Mouse (Mus musculus) liver, embryonic 13.5 days (tissue): Measurements from ENCODE around the gene Ramp3. TPM values are rescaled to one million over a fixed set of nuclear protein-coding genes. Genes with fewer than 3 reads are reported as not detected.

ENCODE experiments used
- ATAC-seq: fragments of 200-750 bp; cut with Nextera tagmentation; 2 replicates; pipeline ENCODE4 v1.8.0; 2017; ENCODE audit warnings: low read depth, mild to moderate bottlenecking, moderate number of reproducible peaks, moderate library complexity
- DNase-seq: peaks from one replicate; pipeline ENCODE4 v3.0.0; 2022
- H3K27ac ChIP-seq: fragments of 300-500 bp; sonication (generic); 2 replicates; pipeline ENCODE4 v1.5.1; 2015; ENCODE audit warnings: moderate library complexity, mild to moderate bottlenecking, inconsistent platforms
- H3K27me3 ChIP-seq: fragments of 300-500 bp; sonication (generic); 2 replicates; pipeline ENCODE4 v1.6.1; 2015; ENCODE audit warnings: mild to moderate bottlenecking, inconsistent platforms
- H3K36me3 ChIP-seq: fragments of 300-500 bp; sonication (generic); 2 replicates; pipeline ENCODE4 v1.6.1; 2015; ENCODE audit warnings: mild to moderate bottlenecking, inconsistent platforms
- H3K4me1 ChIP-seq: fragments of 300-500 bp; sonication (generic); replicated peaks from 2 replicates; pipeline ENCODE4 v1.6.1; 2015; ENCODE audit warnings: inconsistent platforms
- H3K4me2 ChIP-seq: fragments of 300-500 bp; sonication (generic); 2 replicates; pipeline ENCODE4 v1.6.1; 2015; ENCODE audit warnings: inconsistent platforms, mild to moderate bottlenecking, moderate library complexity
- H3K4me3 ChIP-seq: fragments of 300-500 bp; sonication (generic); replicated peaks from 2 replicates; pipeline ENCODE4 v1.5.1; 2015; ENCODE audit warnings: mild to moderate bottlenecking, inconsistent platforms
- H3K9ac ChIP-seq: fragments of 300-500 bp; sonication (generic); 2 replicates; pipeline ENCODE4 v1.6.1; 2015; ENCODE audit warnings: mild to moderate bottlenecking, inconsistent platforms
- H3K9me3 ChIP-seq: fragments of 300-500 bp; sonication (generic); replicated peaks from 2 replicates; pipeline ENCODE4 v1.6.1; 2016; ENCODE audit warnings: inconsistent platforms
- WGBS: fragments of 180-500 bp; shearing (Covaris S2); methylation state at CpG from one replicate; pipeline ENCODE4 v1.1.7; 2015; ENCODE audit not compliant: insufficient replicate concordance; 5-methylcytosine and 5-hydroxymethylcytosine counted together
- polyA plus RNA-seq: library from polyadenylated mRNA; unstranded; fragments of >200 nt; fragmentation: Nextera tagmentation; extraction: Ambion mirVana; gene quantifications from 2 replicates; pipeline ENCODE4 v1.2.1, GENCODE M21; 2015

The Ramp3 gene
- polyA plus RNA-seq, 1 experiment from 2014 or later, result not detected

- Histone ChIP-seq H3K4me2 (no peak overlapping the region), H3K36me3 (no peaks in the 10 kb centered on the region), H3K9ac (no peak overlapping the region), H3K27me3 (no peaks in the 10 kb centered on the region), H3K27ac (no peak overlapping the region), H3K4me1 (no peaks in the 10 kb centered on the region), H3K4me3 (no peak overlapping the region), H3K9me3 (no peaks in the 10 kb centered on the region)
- DNase-seq (no peak), ATAC-seq (no peak)
- 77% methylated on average over 10 of the region's 10 CpGs for WGBS
These were observed 39.4 kb downstream of the Ramp3 start for GRCm38 (mm10) chr11:6697751-6698150.

GRCm38 (mm10) chr11:6698281-6698680, 40.0 kb downstream of the Ramp3 start:
- Histone ChIP-seq H3K27ac (no peak overlapping the region), H3K27me3 (no peaks in the 10 kb centered on the region), H3K9me3 (no peaks in the 10 kb centered on the region), H3K4me3 (no peak overlapping the region), H3K36me3 (no peaks in the 10 kb centered on the region), H3K4me2 (no peak overlapping the region), H3K4me1 (no peaks in the 10 kb centered on the region), H3K9ac (no peak overlapping the region)
- WGBS, result 69% methylated on average over 10 of the region's 10 CpGs
- ATAC-seq, result no peak
- DNase-seq, result no peak

GRCm38 (mm10) chr11:6702258-6702657, 43.9 kb downstream of the Ramp3 start:
- no peak overlapping the region for H3K9ac ChIP-seq
- whole genome bisulfite sequencing, result 59% methylated on average over 3 of the region's 3 CpGs
- no peaks in the 10 kb centered on the region for H3K27me3 ChIP-seq
- no peak overlapping the region for H3K27ac ChIP-seq
- no peak for ATAC-seq
- no peak overlapping the region for H3K4me3 ChIP-seq
- no peak for DNase-seq
- H3K4me1 ChIP-seq, result no peaks in the 10 kb centered on the region
- H3K9me3 ChIP-seq, result no peaks in the 10 kb centered on the region
- H3K4me2 ChIP-seq, result no peak overlapping the region
- H3K36me3 ChIP-seq, result no peaks in the 10 kb centered on the region

- no peaks in the 10 kb centered on the region for H3K9me3 ChIP-seq
- DNase-seq (no peak), ATAC-seq (no peak)
These were observed 46.5 kb downstream of the Ramp3 start for GRCm38 (mm10) chr11:6704851-6705250.

GRCm38 (mm10) chr11:6705516-6705915, 47.2 kb downstream of the Ramp3 start:
- no peaks in the 10 kb centered on the region for H3K27me3 ChIP-seq
- 55% methylated on average over 5 of the region's 5 CpGs for WGBS
- H3K36me3 ChIP-seq, result no peaks in the 10 kb centered on the region
- H3K9ac ChIP-seq, result no peak overlapping the region
- H3K27ac ChIP-seq, result no peak overlapping the region
- no peaks in the 10 kb centered on the region for H3K9me3 ChIP-seq
- H3K4me3 ChIP-seq, result no peak overlapping the region
- no peak overlapping the region for H3K4me2 ChIP-seq
- ATAC-seq, result no peak
- no peak for DNase-seq
- H3K4me1 ChIP-seq, result no peaks in the 10 kb centered on the region

More at GRCm38 (mm10) chr11:6704851-6705250, 46.5 kb downstream of the Ramp3 start:
- H3K4me3 ChIP-seq, result no peak overlapping the region
- H3K27me3 ChIP-seq, result no peaks in the 10 kb centered on the region
- no peak overlapping the region for H3K4me2 ChIP-seq
- H3K36me3 ChIP-seq, result no peaks in the 10 kb centered on the region
- no peak overlapping the region for H3K27ac ChIP-seq
- no peaks in the 10 kb centered on the region for H3K4me1 ChIP-seq
- 64% methylated on average over 6 of the region's 6 CpGs for WGBS
- H3K9ac ChIP-seq, result no peak overlapping the region

- Histone ChIP-seq H3K36me3 (no peaks in the 10 kb centered on the region), H3K4me2 (no peak overlapping the region), H3K4me1 (no peaks in the 10 kb centered on the region), H3K9ac (no peak overlapping the region), H3K27ac (no peak overlapping the region), H3K4me3 (no peak overlapping the region), H3K9me3 (no peaks in the 10 kb centered on the region), H3K27me3 (no peaks in the 10 kb centered on the region)
- WGBS, result 82% methylated on average over 13 of the region's 13 CpGs
- no peak for DNase-seq
- ATAC-seq, result no peak
These were observed 48.5 kb downstream of the Ramp3 start for GRCm38 (mm10) chr11:6706796-6707195.

GRCm38 (mm10) chr11:6708437-6708836, 50.1 kb downstream of the Ramp3 start:
- no peak overlapping the region for H3K9ac ChIP-seq
- no peak overlapping the region for H3K4me3 ChIP-seq
- no peak for ATAC-seq
- H3K27me3 ChIP-seq, result no peaks in the 10 kb centered on the region
- no peak for DNase-seq
- no peaks in the 10 kb centered on the region for H3K36me3 ChIP-seq
- WGBS, result 76% methylated on average over 7 of the region's 7 CpGs
- H3K9me3 ChIP-seq, result no peaks in the 10 kb centered on the region
- no peak overlapping the region for H3K4me2 ChIP-seq
- H3K4me1 ChIP-seq, result no peaks in the 10 kb centered on the region
- no peak overlapping the region for H3K27ac ChIP-seq

- DNase-seq, result no peak
- Histone ChIP-seq H3K9me3 (no peaks in the 10 kb centered on the region), H3K9ac (no peak overlapping the region), H3K27me3 (no peaks in the 10 kb centered on the region), H3K36me3 (no peaks in the 10 kb centered on the region), H3K27ac (no peak overlapping the region), H3K4me3 (no peak overlapping the region), H3K4me2 (no peak overlapping the region), H3K4me1 (no peaks in the 10 kb centered on the region)
- WGBS, result 60% methylated on average over 2 of the region's 2 CpGs
- no peak for ATAC-seq
These were observed 52.1 kb downstream of the Ramp3 start for GRCm38 (mm10) chr11:6710409-6710808.

- Histone ChIP-seq H3K4me1 (no peaks in the 10 kb centered on the region), H3K4me2 (no peak overlapping the region), H3K27ac (no peak overlapping the region), H3K4me3 (no peak overlapping the region), H3K36me3 (no peaks in the 10 kb centered on the region), H3K9ac (no peak overlapping the region), H3K27me3 (no peaks in the 10 kb centered on the region), H3K9me3 (no peaks in the 10 kb centered on the region)
- DNase-seq (no peak), ATAC-seq (no peak)
- WGBS, result 75% methylated on average over 5 of the region's 5 CpGs
These were observed 62.4 kb downstream of the Ramp3 start for GRCm38 (mm10) chr11:6720746-6721145.

- no peaks in the 10 kb centered on the region for H3K4me1 ChIP-seq
- DNase-seq (no peak), ATAC-seq (no peak)
- H3K27me3 ChIP-seq, result no peaks in the 10 kb centered on the region
- 80% methylated on average over 5 of the region's 5 CpGs for WGBS
- no peaks in the 10 kb centered on the region for H3K36me3 ChIP-seq
- H3K4me3 ChIP-seq, result no peak overlapping the region
- no peak overlapping the region for H3K4me2 ChIP-seq
- H3K9me3 ChIP-seq, result no peaks in the 10 kb centered on the region
- H3K27ac ChIP-seq, result no peak overlapping the region
- H3K9ac ChIP-seq, result no peak overlapping the region
These were observed 68.6 kb downstream of the Ramp3 start for GRCm38 (mm10) chr11:6726921-6727320.
